Mouse (Mus musculus): ENCODE measurements at regions not wholly inside any gene's neighbourhood (a gene's known extent, or its start where the extent isn't known, plus 50 kb on each side); places are given as distances from the start of the nearest gene placed in this dataset.
A peak's percentile ranks its signal among the peaks of the same experiment; 100 is the strongest.

DNA sequence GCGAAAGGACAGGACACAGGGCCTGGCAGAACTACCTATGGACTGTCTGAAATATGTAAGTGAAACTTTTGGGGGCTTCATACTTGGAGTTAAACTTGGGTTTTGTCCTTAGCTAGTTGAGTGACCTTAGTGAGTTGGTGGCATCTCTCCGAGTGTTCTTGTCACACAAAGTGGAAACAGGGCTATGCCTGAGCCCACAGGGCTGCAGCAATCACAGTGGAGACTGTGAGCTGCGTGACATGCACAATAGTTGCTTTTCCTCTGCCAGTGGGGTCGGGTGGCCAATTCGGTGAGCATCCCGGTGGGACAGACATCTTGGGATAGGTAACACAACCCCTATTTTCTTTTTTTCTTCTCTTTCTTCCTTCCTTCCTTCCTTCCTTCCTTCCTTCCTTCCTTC lies 61.5 kb upstream of the Prickle1 start:
- Histone ChIP-seq H3K4me2 (peak overlapping the region; percentile 18; the same call in 1 of the 2 replicates), H3K27me3 (no peaks in the 10 kb centered on the region), H3K36me3 (no peaks in the 10 kb centered on the region), H3K27ac (peak overlapping the region; percentile 41), H3K9me3 (replicated peaks) (no peaks in the 10 kb centered on the region), H3K4me1 (replicated peaks) (peaks cover 23% of the 10 kb centered on the region), H3K4me3 (no peak overlapping the region), H3K9ac (no peak overlapping the region)
- WGBS = 80% methylated on average over 6 of the region's 6 CpGs
- no peak for ATAC-seq (replicated peaks; ENCODE audit: insufficient number of reproducible peaks, insufficient read depth, low FRiP score, low read depth)

DNA sequence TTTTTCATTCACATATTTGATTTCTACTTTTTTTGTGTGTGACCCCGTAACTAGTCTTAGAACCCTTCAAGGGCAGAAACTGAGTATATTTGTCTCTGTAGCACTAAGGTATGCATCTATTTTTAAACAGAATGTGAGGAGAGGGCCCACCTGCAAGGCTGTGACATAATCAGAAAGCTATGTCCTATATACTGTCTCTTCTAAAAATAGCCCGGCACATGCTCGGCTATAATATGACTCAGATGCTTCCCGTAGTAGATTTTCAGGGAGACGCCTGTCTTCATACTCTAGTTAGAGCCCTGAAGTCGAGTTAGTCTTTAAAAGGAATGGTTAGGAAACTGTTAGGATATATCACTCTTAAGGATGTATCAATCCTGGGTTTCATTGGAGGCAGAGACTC lies 61.0 kb upstream of the Prickle1 start:
- Histone ChIP-seq H3K4me3 (no peak overlapping the region), H3K27ac (peak overlapping the region; percentile 71), H3K27me3 (no peaks in the 10 kb centered on the region), H3K9ac (no peak overlapping the region), H3K9me3 (replicated peaks) (no peaks in the 10 kb centered on the region), H3K36me3 (no peaks in the 10 kb centered on the region), H3K4me2 (peak overlapping the region; percentile 18; the same call in 1 of the 2 replicates), H3K4me1 (replicated peaks) (peaks cover 25% of the 10 kb centered on the region)
- WGBS = 20% methylated on average over 6 of the region's 6 CpGs
- peak; percentile 68; the same call in 1 of the 2 replicates for ATAC-seq (replicated peaks; ENCODE audit: insufficient number of reproducible peaks, insufficient read depth, low FRiP score, low read depth)

DNA sequence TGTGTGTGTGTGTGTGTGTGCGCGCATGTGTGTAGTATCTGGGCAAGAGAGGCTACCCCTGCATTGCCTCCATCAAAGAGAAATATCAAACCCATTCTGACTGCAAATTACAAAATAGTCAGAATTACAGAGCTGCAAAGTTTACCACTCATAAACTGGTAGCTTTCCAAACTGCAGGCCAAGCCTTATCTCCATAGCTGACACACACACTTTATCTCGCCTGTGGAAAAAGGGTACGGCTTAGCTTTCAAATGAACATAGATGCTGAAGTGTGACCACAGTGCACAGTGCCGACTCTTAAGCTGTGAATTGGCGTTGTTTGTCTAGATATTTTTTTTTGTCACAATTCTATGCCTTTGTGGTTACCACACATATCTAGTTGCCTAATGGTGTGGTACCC lies 60.1 kb upstream of the Prickle1 start:
- no peak overlapping the region for H3K4me3 ChIP-seq
- no peaks in the 10 kb centered on the region for H3K36me3 ChIP-seq
- H3K27ac ChIP-seq = peak overlapping the region; percentile 71
- no peak overlapping the region for H3K4me2 ChIP-seq
- WGBS = 54% methylated on average over 6 of the region's 6 CpGs
- peaks cover 35% of the 10 kb centered on the region for H3K4me1 ChIP-seq (replicated peaks)
- H3K27me3 ChIP-seq = no peaks in the 10 kb centered on the region
- no peak; the same call in 1 of the 2 replicates for ATAC-seq (replicated peaks; ENCODE audit: insufficient number of reproducible peaks, insufficient read depth, low FRiP score, low read depth)
- no peaks in the 10 kb centered on the region for H3K9me3 ChIP-seq (replicated peaks)
- H3K9ac ChIP-seq = no peak overlapping the region

DNA sequence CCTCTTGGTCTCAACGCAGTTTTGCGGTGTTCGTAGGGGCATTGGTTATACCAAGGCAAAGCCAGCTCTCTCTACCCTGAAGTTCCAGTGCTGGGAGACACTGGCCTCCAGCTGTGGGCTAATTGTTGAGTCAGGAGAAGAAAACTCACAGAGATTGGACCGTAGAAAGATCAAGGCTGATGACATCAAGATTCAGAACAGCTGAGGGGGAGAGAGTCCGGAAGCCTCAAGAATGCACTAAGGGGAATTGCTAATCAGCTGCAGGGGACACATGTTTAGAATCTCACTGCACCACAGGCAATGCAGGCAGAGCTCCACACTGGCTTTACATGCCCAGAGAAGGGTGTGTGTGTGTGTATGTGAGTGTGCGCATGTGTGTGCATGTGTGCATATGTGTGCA lies 59.6 kb upstream of the Prickle1 start:
- ATAC-seq (replicated peaks; ENCODE audit: insufficient number of reproducible peaks, insufficient read depth, low FRiP score, low read depth) = no peak
- Histone ChIP-seq H3K9me3 (replicated peaks) (no peaks in the 10 kb centered on the region), H3K4me3 (no peak overlapping the region), H3K4me2 (no peak overlapping the region), H3K4me1 (replicated peaks) (peaks cover 40% of the 10 kb centered on the region), H3K36me3 (no peaks in the 10 kb centered on the region), H3K27ac (peak overlapping the region; percentile 71; the same call in 1 of the 2 replicates), H3K9ac (no peak overlapping the region), H3K27me3 (no peaks in the 10 kb centered on the region)
- 82% methylated on average over 6 of the region's 6 CpGs for WGBS

DNA sequence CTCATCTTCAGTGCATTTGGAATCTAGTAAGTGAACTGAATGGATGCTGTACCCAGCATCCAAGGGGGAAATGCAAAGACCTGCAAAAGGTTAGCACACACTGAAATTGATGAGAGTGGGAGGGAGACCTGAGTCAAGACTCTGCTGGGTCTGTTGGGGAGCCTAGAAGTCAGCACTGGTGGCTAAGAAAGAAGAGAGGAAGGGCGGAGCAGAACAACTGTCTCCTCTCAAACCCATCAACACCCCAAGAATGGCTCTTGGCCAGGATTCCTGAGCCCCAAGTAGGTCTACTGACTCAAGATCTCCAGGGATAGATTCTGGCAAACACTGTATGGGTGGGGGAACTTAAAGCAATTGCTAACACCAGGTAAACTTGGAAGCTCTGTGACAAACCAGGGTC lies 57.7 kb upstream of the Prickle1 start:
- Histone ChIP-seq H3K4me2 (no peak overlapping the region), H3K9ac (no peak overlapping the region), H3K4me1 (replicated peaks) (peaks cover 41% of the 10 kb centered on the region), H3K9me3 (replicated peaks) (no peaks in the 10 kb centered on the region), H3K4me3 (no peak overlapping the region), H3K27ac (no peak overlapping the region), H3K27me3 (no peaks in the 10 kb centered on the region), H3K36me3 (no peaks in the 10 kb centered on the region)
- 61% methylated on average over 1 of the region's 1 CpGs for WGBS
- no peak for ATAC-seq (replicated peaks; ENCODE audit: insufficient number of reproducible peaks, insufficient read depth, low FRiP score, low read depth)

DNA sequence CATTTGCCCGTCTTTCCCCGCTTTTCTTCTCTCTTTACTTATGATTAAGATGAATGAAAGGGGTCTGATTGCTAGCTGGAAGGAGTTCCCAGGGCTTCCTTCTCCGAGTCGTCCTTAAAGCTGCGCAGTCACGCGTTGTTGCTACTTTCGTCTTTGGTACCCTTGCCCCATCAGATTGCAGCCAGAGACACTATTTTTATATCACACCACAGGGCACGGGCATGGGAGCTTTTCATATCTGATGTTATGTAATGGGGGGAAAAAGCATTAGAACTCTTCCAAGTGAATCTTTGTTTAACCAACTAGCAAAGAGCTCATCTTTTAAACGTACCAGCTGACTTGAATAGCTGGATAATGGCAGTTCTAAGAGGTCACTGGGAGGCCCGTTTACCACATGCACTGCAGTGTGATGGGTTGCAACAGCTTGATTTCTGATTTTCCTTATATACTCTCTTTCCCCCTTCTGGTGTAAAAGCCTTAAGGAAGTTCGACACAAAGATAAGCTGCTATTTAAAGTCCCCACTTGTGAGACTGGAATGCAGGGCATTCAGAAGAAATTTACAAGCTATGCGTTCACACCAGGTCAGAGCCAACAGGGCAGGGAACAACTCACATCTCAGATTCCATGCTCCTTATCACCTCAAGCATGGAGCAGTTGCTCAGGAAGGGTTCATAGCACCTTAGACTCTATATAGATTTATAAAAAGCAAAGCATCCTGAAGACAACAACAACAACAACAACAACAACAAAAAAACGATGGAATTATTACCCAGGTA lies 55.5 kb upstream of the Prickle1 start:
- H3K4me1 ChIP-seq (replicated peaks) = peaks cover 30% of the 10 kb centered on the region
- H3K4me3 ChIP-seq = no peak overlapping the region
- H3K4me2 ChIP-seq = no peak overlapping the region
- 45% methylated on average over 14 of the region's 14 CpGs for WGBS
- H3K9ac ChIP-seq = no peak overlapping the region
- peak overlapping the region; percentile 45; the same call in 1 of the 2 replicates for H3K27ac ChIP-seq
- no peaks in the 10 kb centered on the region for H3K9me3 ChIP-seq (replicated peaks)
- H3K27me3 ChIP-seq = no peaks in the 10 kb centered on the region
- no peak for ATAC-seq (replicated peaks; ENCODE audit: insufficient number of reproducible peaks, insufficient read depth, low FRiP score, low read depth)
- no peaks in the 10 kb centered on the region for H3K36me3 ChIP-seq

DNA sequence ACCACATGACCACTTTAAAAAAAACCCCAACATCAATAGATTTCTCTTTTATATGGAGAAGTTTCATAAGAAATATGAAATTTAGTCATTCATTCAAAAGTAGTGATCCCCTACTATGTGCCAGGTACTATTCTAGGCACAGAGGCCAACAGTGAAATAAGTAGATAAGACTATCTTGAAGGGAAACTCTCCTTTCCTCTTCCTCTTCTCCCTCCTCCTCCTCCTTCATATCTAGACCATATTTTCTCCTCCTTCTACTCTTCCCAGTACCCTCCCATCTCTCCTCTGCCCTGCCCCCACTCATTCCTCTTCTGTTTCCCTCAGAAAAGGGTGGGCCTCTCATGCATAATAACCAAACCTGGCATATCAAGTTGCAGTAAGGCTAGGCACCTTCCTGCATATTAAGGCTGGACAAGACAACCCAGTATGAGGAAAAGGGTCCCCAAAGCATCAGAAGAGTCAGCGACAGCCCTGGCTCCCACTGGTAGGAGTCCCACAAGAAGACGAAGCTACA lies 54.4 kb upstream of the Prickle1 start:
- H3K9me3 ChIP-seq (replicated peaks) = no peaks in the 10 kb centered on the region
- no peak overlapping the region for H3K4me3 ChIP-seq
- H3K9ac ChIP-seq = no peak overlapping the region
- H3K27me3 ChIP-seq = no peaks in the 10 kb centered on the region
- ATAC-seq (replicated peaks; ENCODE audit: insufficient number of reproducible peaks, insufficient read depth, low FRiP score, low read depth) = no peak
- H3K36me3 ChIP-seq = no peaks in the 10 kb centered on the region
- 89% methylated on average over 2 of the region's 2 CpGs for WGBS
- no peak overlapping the region for H3K4me2 ChIP-seq
- H3K27ac ChIP-seq = no peak overlapping the region
- H3K4me1 ChIP-seq (replicated peaks) = peaks cover 19% of the 10 kb centered on the region

DNA sequence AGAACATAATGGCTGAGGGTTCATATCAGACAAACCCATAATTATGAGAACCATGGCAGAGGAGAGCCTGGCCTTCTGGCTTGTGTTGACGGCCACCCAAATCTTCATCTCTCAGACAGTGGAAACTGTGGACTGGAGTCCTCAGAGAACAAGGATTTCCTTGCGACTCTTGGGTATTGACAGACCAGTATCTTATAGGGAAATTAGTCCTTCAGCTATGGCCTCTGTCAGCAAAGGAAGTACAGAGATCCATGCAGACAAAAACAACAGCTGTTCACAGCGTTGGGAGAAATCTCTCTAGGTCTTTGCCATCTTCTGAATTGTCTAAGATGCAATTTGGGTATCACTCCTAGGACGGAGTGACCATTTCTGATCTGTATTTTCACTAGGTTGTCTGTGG lies 53.0 kb upstream of the Prickle1 start:
- Histone ChIP-seq H3K4me1 (replicated peaks) (peaks cover 19% of the 10 kb centered on the region), H3K4me2 (no peak overlapping the region), H3K27ac (no peak overlapping the region), H3K4me3 (no peak overlapping the region), H3K9ac (no peak overlapping the region), H3K27me3 (no peaks in the 10 kb centered on the region), H3K9me3 (replicated peaks) (no peaks in the 10 kb centered on the region), H3K36me3 (no peaks in the 10 kb centered on the region)
- 57% methylated on average over 4 of the region's 4 CpGs for WGBS
- no peak for ATAC-seq (replicated peaks; ENCODE audit: insufficient number of reproducible peaks, insufficient read depth, low FRiP score, low read depth)

DNA sequence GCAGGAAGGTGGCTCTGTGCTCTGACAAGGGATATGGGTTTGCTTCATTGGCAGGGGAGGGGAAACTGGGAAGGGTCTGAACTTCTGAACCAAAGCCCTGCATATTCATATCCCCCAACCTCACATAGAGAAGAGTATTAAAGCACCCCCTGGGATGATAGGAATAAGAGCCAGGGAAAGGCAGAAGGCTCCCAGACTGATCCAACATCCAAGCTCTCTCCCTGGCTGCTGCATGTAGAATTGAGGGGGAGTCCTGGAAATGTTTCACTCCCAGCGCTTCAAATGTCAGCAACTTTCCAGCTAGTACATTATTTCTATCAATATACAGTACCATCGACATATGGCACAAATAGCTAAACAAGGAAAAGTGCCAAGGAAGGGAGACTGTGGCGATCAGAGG lies 51.1 kb upstream of the Prickle1 start:
- 82% methylated on average over 3 of the region's 3 CpGs for WGBS
- Histone ChIP-seq H3K36me3 (no peaks in the 10 kb centered on the region), H3K27ac (no peak overlapping the region)

DNA sequence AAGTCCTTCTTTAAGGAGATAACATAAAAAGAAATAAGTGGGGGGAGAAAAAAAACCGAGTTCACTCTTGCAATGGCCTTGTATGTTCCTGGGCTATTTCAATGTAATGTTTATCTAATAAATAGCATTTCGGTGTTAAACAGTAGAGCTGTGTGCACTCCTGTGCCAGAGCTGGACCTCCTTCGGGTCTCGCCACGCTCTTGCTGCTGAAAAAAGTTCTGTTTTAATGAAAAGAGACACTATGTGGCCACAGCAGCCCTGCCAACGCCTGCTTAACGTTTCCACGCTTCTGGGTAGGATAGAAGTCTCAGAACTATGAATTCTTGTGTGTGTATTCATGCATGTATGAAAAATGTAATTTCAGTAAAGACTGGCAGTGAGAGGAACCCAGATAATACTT lies 50.3 kb upstream of the Prickle1 start:
- no peak overlapping the region for H3K27ac ChIP-seq
- no peaks in the 10 kb centered on the region for H3K27me3 ChIP-seq
- no peaks in the 10 kb centered on the region for H3K9me3 ChIP-seq (replicated peaks)
- WGBS = 69% methylated on average over 8 of the region's 8 CpGs
- no peaks in the 10 kb centered on the region for H3K36me3 ChIP-seq
- ATAC-seq (replicated peaks; ENCODE audit: insufficient number of reproducible peaks, insufficient read depth, low FRiP score, low read depth) = no peak
- no peak overlapping the region for H3K4me3 ChIP-seq
- H3K4me1 ChIP-seq (replicated peaks) = peaks cover 9% of the 10 kb centered on the region
- H3K4me2 ChIP-seq = no peak overlapping the region
- no peak overlapping the region for H3K9ac ChIP-seq

More for the DNA sequence above, 51.1 kb upstream of the Prickle1 start:
- Histone ChIP-seq H3K4me3 (no peak overlapping the region), H3K4me1 (replicated peaks) (peaks cover 17% of the 10 kb centered on the region), H3K4me2 (no peak overlapping the region), H3K9ac (no peak overlapping the region), H3K9me3 (replicated peaks) (no peaks in the 10 kb centered on the region), H3K27me3 (no peaks in the 10 kb centered on the region)
- no peak for ATAC-seq (replicated peaks; ENCODE audit: insufficient number of reproducible peaks, insufficient read depth, low FRiP score, low read depth)

Data from heart, embryonic 15.5 days (tissue).